Mouse (Mus musculus) ES-Bruce4 (cell line): Measurements from ENCODE around the gene Zfp467.

Experiments used
- CTCF ChIP-seq: IDR thresholded peaks from one replicate; pipeline ENCODE4 v1.8.1; 2011; ENCODE audit warnings: low read depth, low read length
- POLR2A ChIP-seq: IDR thresholded peaks from one replicate; pipeline ENCODE4 v1.8.1; 2011; ENCODE audit warnings: low read length; ENCODE audit not compliant: insufficient read depth

DNA sequence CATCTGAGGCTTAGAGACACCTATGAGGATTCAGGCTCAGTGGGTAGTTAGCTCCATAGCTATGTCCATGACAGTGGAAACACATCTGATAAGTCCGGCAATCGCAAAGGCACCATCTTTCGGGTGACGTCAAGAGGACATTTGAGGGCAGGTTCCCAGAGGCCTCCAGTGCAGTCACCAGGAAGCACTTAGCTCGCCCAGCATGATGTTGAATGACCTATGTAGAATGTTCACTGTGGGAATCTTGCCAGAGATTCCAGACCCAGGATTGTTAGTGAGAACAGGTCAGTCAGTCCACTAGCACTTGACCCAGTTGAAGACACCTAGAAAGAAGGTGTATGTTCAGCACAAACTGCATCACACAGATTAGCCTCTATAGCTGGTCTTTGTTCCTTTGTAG lies 45.7 kb downstream of the Zfp467 start:
- TF ChIP-seq POLR2A: no peak
- no peak for TF ChIP-seq CTCF
